Mouse (Mus musculus) cerebellum, adult 2 months (tissue): ENCODE results near the gene Lemd2.

Experiments
- CTCF ChIP-seq: fragments of 200-500 bp; IDR thresholded peaks from 2 replicates; pipeline ENCODE4 v1.5.1; 2011; ENCODE audit warnings: low read depth, mild to moderate bottlenecking, control low read depth, low read length, moderate library complexity, borderline replicate concordance; ENCODE audit not compliant: insufficient read depth
- POLR2A ChIP-seq: fragments of 200-500 bp; IDR thresholded peaks from 2 replicates; pipeline ENCODE4 v1.6.1; 2011; ENCODE audit warnings: low read length, control low read depth, borderline replicate concordance; ENCODE audit not compliant: insufficient read depth

DNA sequence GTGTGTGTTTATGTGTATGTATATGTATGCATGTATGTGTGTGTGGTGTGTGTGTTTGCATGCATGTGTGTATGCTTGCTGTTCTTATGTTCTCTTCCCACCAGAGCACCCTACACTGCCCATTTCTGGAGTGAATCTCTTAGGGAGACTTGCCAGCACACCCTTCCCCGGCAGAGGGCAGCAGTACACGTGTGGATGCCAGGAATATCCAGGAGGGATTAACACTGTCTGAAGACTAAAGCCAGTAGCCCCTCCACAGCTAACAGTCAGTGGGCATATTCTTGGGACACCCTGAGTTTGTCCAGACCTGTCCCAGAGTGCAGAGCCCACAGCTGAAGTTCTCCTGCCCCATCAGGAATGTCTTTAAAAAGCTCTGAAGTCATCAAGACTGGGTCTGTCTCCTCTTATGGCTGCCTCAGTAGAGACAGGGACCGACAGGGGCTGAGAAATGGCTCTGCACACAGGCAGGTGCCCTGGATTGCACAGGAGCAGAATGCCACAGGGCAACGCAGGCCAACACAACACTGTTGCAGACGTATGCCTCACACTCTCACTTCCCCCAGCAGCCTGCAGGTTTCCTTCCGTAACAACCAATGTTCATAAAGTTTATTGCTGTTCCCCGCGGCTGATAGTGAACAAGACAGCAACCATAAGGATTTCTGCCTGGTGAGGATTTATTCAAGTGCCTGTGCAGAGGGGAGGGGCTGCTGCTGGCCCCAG, 39.1 kb downstream of the Lemd2 start:
- TF ChIP-seq CTCF = peak; percentile 80
- no peak for TF ChIP-seq POLR2A
